Mouse (Mus musculus): ENCODE results near the gene Foxo3. TPM values are rescaled to one million over a fixed set of nuclear protein-coding genes. Genes with fewer than 3 reads are reported as not detected.

Gene Foxo3
- polyA plus RNA-seq, 1 experiment from 2014 or later: 4.8 TPM

- no peak for ATAC-seq (ENCODE audit: low FRiP score, low read depth)
- peaks cover 10% of the 10 kb centered on the region for H3K4me1 ChIP-seq (replicated peaks)
- H3K27ac ChIP-seq (replicated peaks): no peak overlapping the region
- no peaks in the 10 kb centered on the region for H3K9me3 ChIP-seq
- no peaks in the 10 kb centered on the region for H3K36me3 ChIP-seq
- no peak overlapping the region for H3K9ac ChIP-seq
- 74% methylated on average over 3 of the region's 3 CpGs for WGBS
- H3K4me3 ChIP-seq: no peak overlapping the region
- no peak overlapping the region for H3K4me2 ChIP-seq
- H3K27me3 ChIP-seq: no peaks in the 10 kb centered on the region
Observed at GRCm38 (mm10) chr10:42246483-42246882, 30.1 kb downstream of the Foxo3 start.

GRCm38 (mm10) chr10:42245636-42246035 is 30.9 kb downstream of the Foxo3 start:
- H3K27me3 ChIP-seq: no peaks in the 10 kb centered on the region

GRCm38 (mm10) chr10:42245256-42245601 is 31.3 kb downstream of the Foxo3 start:
- 78% methylated on average over 3 of the region's 3 CpGs for WGBS

More at GRCm38 (mm10) chr10:42245636-42246035, 30.9 kb downstream of the Foxo3 start:
- Histone ChIP-seq H3K9ac (no peak overlapping the region), H3K36me3 (no peaks in the 10 kb centered on the region), H3K4me3 (no peak overlapping the region), H3K4me2 (no peak overlapping the region), H3K27ac (replicated peaks) (no peak overlapping the region), H3K9me3 (no peaks in the 10 kb centered on the region), H3K4me1 (replicated peaks) (peaks cover 4% of the 10 kb centered on the region; the same call in 1 of the 2 replicates)
- 85% methylated on average over 3 of the region's 3 CpGs for WGBS
- ATAC-seq (ENCODE audit: low FRiP score, low read depth): no peak

GRCm38 (mm10) chr10:42244420-42245255 is 31.9 kb downstream of the Foxo3 start:
- Histone ChIP-seq H3K9ac (no peak overlapping the region), H3K27me3 (no peaks in the 10 kb centered on the region), H3K27ac (replicated peaks) (no peak overlapping the region), H3K4me2 (no peak overlapping the region), H3K4me1 (replicated peaks) (peaks cover 4% of the 10 kb centered on the region; the same call in 1 of the 2 replicates), H3K9me3 (no peaks in the 10 kb centered on the region), H3K4me3 (no peak overlapping the region), H3K36me3 (no peaks in the 10 kb centered on the region)
- no peak for ATAC-seq (ENCODE audit: low FRiP score, low read depth)
- WGBS: 74% methylated on average over 8 of the region's 8 CpGs

More at GRCm38 (mm10) chr10:42245256-42245601, 31.3 kb downstream of the Foxo3 start:
- no peak overlapping the region for H3K4me3 ChIP-seq
- H3K9me3 ChIP-seq: no peaks in the 10 kb centered on the region
- peaks cover 4% of the 10 kb centered on the region; the same call in 1 of the 2 replicates for H3K4me1 ChIP-seq (replicated peaks)
- no peak overlapping the region for H3K4me2 ChIP-seq
- H3K36me3 ChIP-seq: no peaks in the 10 kb centered on the region
- ATAC-seq (ENCODE audit: low FRiP score, low read depth): no peak
- no peak overlapping the region for H3K9ac ChIP-seq
- H3K27ac ChIP-seq (replicated peaks): no peak overlapping the region
- H3K27me3 ChIP-seq: no peaks in the 10 kb centered on the region

- no peak for ATAC-seq (ENCODE audit: low FRiP score, low read depth)
- Histone ChIP-seq H3K4me1 (replicated peaks) (peaks cover 4% of the 10 kb centered on the region; the same call in 1 of the 2 replicates), H3K9ac (no peak overlapping the region), H3K27me3 (no peaks in the 10 kb centered on the region), H3K27ac (replicated peaks) (no peak overlapping the region), H3K36me3 (no peaks in the 10 kb centered on the region), H3K4me2 (no peak overlapping the region), H3K9me3 (no peaks in the 10 kb centered on the region), H3K4me3 (no peak overlapping the region)
- 92% methylated on average over 7 of the region's 7 CpGs for WGBS
Observed at GRCm38 (mm10) chr10:42243925-42244324, 32.6 kb downstream of the Foxo3 start.

- H3K36me3 ChIP-seq: no peaks in the 10 kb centered on the region
- no peak overlapping the region for H3K27ac ChIP-seq (replicated peaks)
- no peaks in the 10 kb centered on the region for H3K9me3 ChIP-seq
- H3K4me2 ChIP-seq: no peak overlapping the region
- H3K4me3 ChIP-seq: no peak overlapping the region
- no peak for ATAC-seq (ENCODE audit: low FRiP score, low read depth)
- no peak overlapping the region for H3K9ac ChIP-seq
- H3K27me3 ChIP-seq: no peaks in the 10 kb centered on the region
- WGBS: 86% methylated on average over 6 of the region's 6 CpGs
- no peaks in the 10 kb centered on the region for H3K4me1 ChIP-seq (replicated peaks)
Observed at GRCm38 (mm10) chr10:42242484-42242883, 34.1 kb downstream of the Foxo3 start.

- Histone ChIP-seq H3K9ac (no peak overlapping the region), H3K9me3 (no peaks in the 10 kb centered on the region), H3K27me3 (no peaks in the 10 kb centered on the region), H3K4me3 (no peak overlapping the region), H3K4me1 (replicated peaks) (no peaks in the 10 kb centered on the region), H3K36me3 (no peaks in the 10 kb centered on the region), H3K27ac (replicated peaks) (no peak overlapping the region), H3K4me2 (no peak overlapping the region)
- 65% methylated on average over 4 of the region's 4 CpGs for WGBS
- ATAC-seq (ENCODE audit: low FRiP score, low read depth): no peak
Observed at GRCm38 (mm10) chr10:42241775-42242174, 34.8 kb downstream of the Foxo3 start.

- Histone ChIP-seq H3K9ac (no peak overlapping the region), H3K4me3 (no peak overlapping the region), H3K36me3 (no peaks in the 10 kb centered on the region), H3K9me3 (no peaks in the 10 kb centered on the region), H3K4me2 (no peak overlapping the region), H3K27me3 (no peaks in the 10 kb centered on the region), H3K27ac (replicated peaks) (no peak overlapping the region), H3K4me1 (replicated peaks) (no peaks in the 10 kb centered on the region)
- no peak for ATAC-seq (ENCODE audit: low FRiP score, low read depth)
- WGBS: 91% methylated on average over 6 of the region's 6 CpGs
Observed at GRCm38 (mm10) chr10:42239810-42240111, 36.8 kb downstream of the Foxo3 start.

- no peak overlapping the region for H3K4me2 ChIP-seq
- no peaks in the 10 kb centered on the region for H3K36me3 ChIP-seq
- 85% methylated on average over 15 of the region's 15 CpGs for WGBS
- no peak overlapping the region for H3K27ac ChIP-seq (replicated peaks)
- no peak overlapping the region for H3K9ac ChIP-seq
- H3K27me3 ChIP-seq: no peaks in the 10 kb centered on the region
- no peak overlapping the region for H3K4me3 ChIP-seq
- H3K4me1 ChIP-seq (replicated peaks): no peaks in the 10 kb centered on the region
- ATAC-seq (ENCODE audit: low FRiP score, low read depth): no peak
- H3K9me3 ChIP-seq: no peaks in the 10 kb centered on the region
Observed at GRCm38 (mm10) chr10:42238923-42239809, 37.4 kb downstream of the Foxo3 start.

GRCm38 (mm10) chr10:42238296-42238695 is 38.3 kb downstream of the Foxo3 start:
- H3K4me1 ChIP-seq (replicated peaks): no peaks in the 10 kb centered on the region
- 46% methylated on average over 5 of the region's 5 CpGs for WGBS
- H3K9ac ChIP-seq: no peak overlapping the region
- H3K27me3 ChIP-seq: no peaks in the 10 kb centered on the region
- no peaks in the 10 kb centered on the region for H3K9me3 ChIP-seq
- H3K4me3 ChIP-seq: no peak overlapping the region
- H3K27ac ChIP-seq (replicated peaks): no peak overlapping the region
- no peaks in the 10 kb centered on the region for H3K36me3 ChIP-seq
- no peak for ATAC-seq (ENCODE audit: low FRiP score, low read depth)
- H3K4me2 ChIP-seq: no peak overlapping the region

GRCm38 (mm10) chr10:42237556-42237955 is 39.0 kb downstream of the Foxo3 start:
- no peak overlapping the region for H3K4me3 ChIP-seq
- H3K36me3 ChIP-seq: no peaks in the 10 kb centered on the region
- no peak for ATAC-seq (ENCODE audit: low FRiP score, low read depth)
- no peak overlapping the region for H3K4me2 ChIP-seq
- H3K27me3 ChIP-seq: no peaks in the 10 kb centered on the region
- H3K4me1 ChIP-seq (replicated peaks): peaks cover 5% of the 10 kb centered on the region; the same call in 1 of the 2 replicates
- WGBS: 94% methylated on average over 4 of the region's 4 CpGs
- no peak overlapping the region for H3K27ac ChIP-seq (replicated peaks)
- H3K9me3 ChIP-seq: no peaks in the 10 kb centered on the region
- no peak overlapping the region for H3K9ac ChIP-seq

GRCm38 (mm10) chr10:42235321-42235720 is 41.2 kb downstream of the Foxo3 start:
- Histone ChIP-seq H3K4me2 (no peak overlapping the region), H3K4me1 (replicated peaks) (peaks cover 8% of the 10 kb centered on the region; the same call in 1 of the 2 replicates), H3K4me3 (no peak overlapping the region), H3K9ac (no peak overlapping the region), H3K9me3 (no peaks in the 10 kb centered on the region), H3K27me3 (no peaks in the 10 kb centered on the region), H3K27ac (replicated peaks) (no peak overlapping the region), H3K36me3 (no peaks in the 10 kb centered on the region)
- ATAC-seq (ENCODE audit: low FRiP score, low read depth): no peak
- 86% methylated on average over 6 of the region's 6 CpGs for WGBS

All from hindbrain, embryonic 15.5 days (tissue).